In the genomic region with DNA sequence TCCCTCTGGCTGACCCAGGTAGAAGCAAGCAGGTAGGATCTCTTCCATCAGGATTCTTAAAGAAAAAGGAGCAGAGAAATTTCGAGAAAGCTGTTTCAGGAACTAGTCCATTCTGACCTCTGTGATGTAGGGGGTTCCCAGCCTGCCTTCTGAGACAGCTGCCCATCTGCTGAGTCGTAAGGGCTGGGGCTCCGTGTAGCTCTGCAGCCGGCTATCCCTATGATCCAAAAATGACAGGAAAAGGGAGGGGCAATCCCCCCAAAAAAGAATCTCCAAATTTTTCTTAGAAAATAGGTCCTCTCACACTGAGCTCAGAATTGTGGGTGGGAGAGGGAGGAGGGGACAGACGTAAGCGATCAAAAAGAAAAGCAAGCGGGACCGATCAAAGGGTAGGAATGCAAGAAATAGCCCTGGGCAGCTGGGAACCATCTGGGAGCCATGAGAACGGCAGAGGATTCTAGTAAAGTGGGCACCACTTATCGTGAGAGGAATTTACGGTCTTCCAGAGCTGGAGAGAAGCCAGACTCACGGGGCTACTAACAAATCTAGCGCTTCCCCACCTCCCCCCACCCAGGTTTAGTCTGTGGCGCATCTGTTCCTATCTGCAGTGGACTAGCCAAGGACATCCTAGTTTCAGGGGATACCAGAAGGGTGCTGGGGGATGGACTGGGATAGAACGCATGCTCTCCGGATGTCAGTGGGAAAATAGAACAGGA, we compare ENCODE assay signal across 9 mouse cellular contexts. TPM values are rescaled to one million over a fixed set of nuclear protein-coding genes. Genes with fewer than 3 reads are reported as not detected.
DNase-seq lines count a peak whose midpoint lies in the region; ATAC-seq lines count a peak whose summit lies in the region.
"Had no signal": no experiment of that assay in that cellular context is flagged by ENCODE, and none has a peak within 500 bp of the region (broad histone marks: within the 10 kb centered on the region; RNA-seq: fewer than 3 reads in every experiment).

No protein-coding gene starts in this region.

- no peak for DNase-seq in heart, postnatal 10 days
- DNase-seq in NIH3T3 (ENCODE audit: low read depth), result peak; percentile 54
- DNase-seq in lung, postnatal 14 days, result peak; percentile 20
- no peak for DNase-seq in thymus, postnatal 4 days
- no peak for DNase-seq in thymus, postnatal 25 days
- no peak for DNase-seq in cerebellum, adult 8-10 months

- no peaks in the 10 kb centered on the region for H3K9me3 ChIP-seq in heart, embryonic 12.5 days (replicated peaks)
- H3K9me3 ChIP-seq: megakaryocyte, embryonic 14.5 days had no signal

- 0 out of 2 replicates have a peak, but pooled peaks cover 2% of the 10 kb centered on the region for H3K27me3 ChIP-seq in heart, embryonic 12.5 days (replicated peaks)

- H3K9ac ChIP-seq in heart, embryonic 12.5 days, result peak overlapping the region; percentile 50; the same call in 1 of the 2 replicates

- H3K27ac ChIP-seq in heart, embryonic 12.5 days (ENCODE audit: poor library complexity, severe bottlenecking), result no peak overlapping the region

- intact Hi-C loops in heart, postnatal 10 days (cut with DNase I), result no loop called here

- peak overlapping the region; percentile 61 for H3K4me2 ChIP-seq in heart, embryonic 12.5 days

- ATAC-seq in heart, embryonic 12.5 days (ENCODE audit: insufficient number of reproducible peaks, low FRiP score), result no peak
- peak; percentile 36 for ATAC-seq in frontal cortex, adult (ENCODE audit: low TSS enrichment)

- peak overlapping the region; percentile 16; the same call in 1 of the 2 replicates for H3K4me3 ChIP-seq in heart, embryonic 12.5 days
- H3K4me3 ChIP-seq: megakaryocyte, embryonic 14.5 days had no signal

- H3K4me1 ChIP-seq in heart, embryonic 12.5 days (replicated peaks), result peaks cover 19% of the 10 kb centered on the region

- no peaks in the 10 kb centered on the region for H3K36me3 ChIP-seq in heart, embryonic 12.5 days

- 24% methylated on average over 16 of the region's 16 CpGs for WGBS in heart, embryonic 12.5 days

RNA-seq across cellular contexts. Expression of gene Wdr95, which starts 9.5 kb away (rescaled TPM):
- polyA plus RNA-seq in heart, embryonic 12.5 days (2016; fragmentation: Nextera tagmentation; extraction: Ambion mirVana), result 0.09 TPM in 1 of 2 replicates, not detected in the other
- total RNA-seq in heart, postnatal 10 days (2021), result not detected

Comparison
In these comparisons a context has a peak if more than half of its experiments do, and no peak if none do; other contexts are left out.
1. DNase-seq: peak in NIH3T3 (single experiment) and lung, postnatal 14 days (single experiment); none in heart, postnatal 10 days (0 of 2), thymus, postnatal 4 days (single experiment), thymus, postnatal 25 days (single experiment) and cerebellum, adult 8-10 months (single experiment).